Mouse (Mus musculus) urinary bladder, adult 2 months (tissue): ENCODE data around the gene Ltc4s. TPM values are rescaled to one million over a fixed set of nuclear protein-coding genes. Genes with fewer than 3 reads are reported as not detected.

Source experiments
- DNase-seq: peaks from one replicate; pipeline ENCODE4 v3.0.0; 2022; ENCODE audit warnings: low spot score
- polyA plus RNA-seq: library from polyadenylated mRNA; depleted of rRNA; stranded (reverse); fragments of >200 nt; gene quantifications from 2 replicates; pipeline ENCODE4 v1.2.3, GENCODE M21; 2012; rRNA removed

Ltc4s gene
- polyA plus RNA-seq, 1 experiment, result 36.1 TPM

- DNase-seq, result no peak
These were observed 36.8 kb downstream of the Ltc4s start for GRCm38 (mm10) chr11:50201590-50201989.

GRCm38 (mm10) chr11:50200613-50201012 is 37.8 kb downstream of the Ltc4s start:
- no peak for DNase-seq

- no peak for DNase-seq
These were observed 39.5 kb downstream of the Ltc4s start for GRCm38 (mm10) chr11:50198916-50199315.

- no peak for DNase-seq
These were observed 40.1 kb downstream of the Ltc4s start for GRCm38 (mm10) chr11:50198219-50198846.

- DNase-seq, result no peak
These were observed 40.9 kb downstream of the Ltc4s start for GRCm38 (mm10) chr11:50197500-50197899.

- no peak for DNase-seq
These were observed 43.6 kb downstream of the Ltc4s start for GRCm38 (mm10) chr11:50194793-50195192.

- no peak for DNase-seq
These were observed 44.3 kb downstream of the Ltc4s start for GRCm38 (mm10) chr11:50194070-50194469.

- DNase-seq, result no peak
These were observed 46.1 kb downstream of the Ltc4s start for GRCm38 (mm10) chr11:50192278-50192677.

GRCm38 (mm10) chr11:50190362-50190761 is 48.1 kb downstream of the Ltc4s start:
- DNase-seq, result no peak

GRCm38 (mm10) chr11:50188682-50189081 is 49.7 kb downstream of the Ltc4s start:
- DNase-seq, result no peak

Other genes with a start within 250 kb of the Ltc4s start
- gene Rnf130, start 213.3 kb downstream of the Ltc4s start, polyA plus RNA-seq, result 64.3 and 69.6 TPM in 2 replicates
- gene Tbc1d9b, start 107.2 kb downstream of the Ltc4s start, polyA plus RNA-seq, result 36.3 and 45.8 TPM in 2 replicates
- gene Mrnip, start 64.2 kb downstream of the Ltc4s start, polyA plus RNA-seq, result 8.7 and 11.5 TPM in 2 replicates
- gene Sqstm1, start 27.8 kb downstream of the Ltc4s start, polyA plus RNA-seq, result 317 and 373 TPM in 2 replicates
- gene Mgat4b, start 27.7 kb downstream of the Ltc4s start, polyA plus RNA-seq, result 47.4 and 54.3 TPM in 2 replicates
- 12.2 and 15.2 TPM in 2 replicates for gene Maml1, start 53.7 kb upstream of the Ltc4s start, polyA plus RNA-seq
- 177 and 247 TPM in 2 replicates for gene Canx, start 87.1 kb upstream of the Ltc4s start, polyA plus RNA-seq
- gene Cby3, start 115.8 kb upstream of the Ltc4s start, polyA plus RNA-seq, result 0.12 and 0.25 TPM in 2 replicates
- gene Hnrnph1, start 138.4 kb upstream of the Ltc4s start, polyA plus RNA-seq, result 251 and 299 TPM in 2 replicates
- gene Rufy1, start 192.5 kb upstream of the Ltc4s start, polyA plus RNA-seq, result 27.2 and 29.3 TPM in 2 replicates